Mouse (Mus musculus): ENCODE measurements at regions not wholly inside any gene's neighbourhood (a gene's known extent, or its start where the extent isn't known, plus 50 kb on each side); places are given as distances from the start of the nearest gene placed in this dataset.

GRCm38 (mm10) chr8:126646604-126647311, 53.0 kb upstream of the Irf2bp2 start:
- 71% methylated on average over 8 of the region's 8 CpGs for WGBS
- no peak for ATAC-seq (ENCODE audit: low FRiP score)
- no peaks in the 10 kb centered on the region for H3K4me1 ChIP-seq (replicated peaks; ENCODE audit: control insufficient read depth, insufficient read depth, low read length)
- no peak overlapping the region for H3K4me2 ChIP-seq (replicated peaks)
- no peak for DNase-seq (ENCODE audit: low spot score)
- no peak overlapping the region for H3K4me3 ChIP-seq (replicated peaks; ENCODE audit: low read length)
- no peak overlapping the region for H3K27ac ChIP-seq
- no peaks in the 10 kb centered on the region for H3K36me3 ChIP-seq (replicated peaks; ENCODE audit: control insufficient read depth, insufficient read depth)
- no peaks in the 10 kb centered on the region for H3K27me3 ChIP-seq (ENCODE audit: control insufficient read depth, insufficient read depth, low read length)
- H3K9me3 ChIP-seq (ENCODE audit: control insufficient read depth, low read length), result no peaks in the 10 kb centered on the region
- no peak overlapping the region for H3K9ac ChIP-seq

- H3K4me3 ChIP-seq (replicated peaks; ENCODE audit: low read length), result no peak overlapping the region
These were observed 50.4 kb upstream of the Irf2bp2 start for GRCm38 (mm10) chr8:126644179-126644578.

More at GRCm38 (mm10) chr8:126644179-126644578, 50.4 kb upstream of the Irf2bp2 start:
- DNase-seq (ENCODE audit: low spot score) (no peak), ATAC-seq (ENCODE audit: low FRiP score) (no peak)
- Histone ChIP-seq H3K27ac (no peak overlapping the region), H3K4me1 (replicated peaks; ENCODE audit: control insufficient read depth, insufficient read depth, low read length) (no peaks in the 10 kb centered on the region), H3K9me3 (ENCODE audit: control insufficient read depth, low read length) (no peaks in the 10 kb centered on the region), H3K4me2 (replicated peaks) (no peak overlapping the region), H3K27me3 (ENCODE audit: control insufficient read depth, insufficient read depth, low read length) (no peaks in the 10 kb centered on the region), H3K9ac (no peak overlapping the region), H3K36me3 (replicated peaks; ENCODE audit: control insufficient read depth, insufficient read depth) (no peaks in the 10 kb centered on the region)
- WGBS, result 76% methylated on average over 5 of the region's 5 CpGs

All from hindbrain, embryonic 14.5 days (tissue).